Mouse (Mus musculus): Measurements from ENCODE around the gene Ucn2. TPM values are rescaled to one million over a fixed set of nuclear protein-coding genes. Genes with fewer than 3 reads are reported as not detected.

The Ucn2 gene
- polyA plus RNA-seq, 1 experiment from 2014 or later = not detected

DNA sequence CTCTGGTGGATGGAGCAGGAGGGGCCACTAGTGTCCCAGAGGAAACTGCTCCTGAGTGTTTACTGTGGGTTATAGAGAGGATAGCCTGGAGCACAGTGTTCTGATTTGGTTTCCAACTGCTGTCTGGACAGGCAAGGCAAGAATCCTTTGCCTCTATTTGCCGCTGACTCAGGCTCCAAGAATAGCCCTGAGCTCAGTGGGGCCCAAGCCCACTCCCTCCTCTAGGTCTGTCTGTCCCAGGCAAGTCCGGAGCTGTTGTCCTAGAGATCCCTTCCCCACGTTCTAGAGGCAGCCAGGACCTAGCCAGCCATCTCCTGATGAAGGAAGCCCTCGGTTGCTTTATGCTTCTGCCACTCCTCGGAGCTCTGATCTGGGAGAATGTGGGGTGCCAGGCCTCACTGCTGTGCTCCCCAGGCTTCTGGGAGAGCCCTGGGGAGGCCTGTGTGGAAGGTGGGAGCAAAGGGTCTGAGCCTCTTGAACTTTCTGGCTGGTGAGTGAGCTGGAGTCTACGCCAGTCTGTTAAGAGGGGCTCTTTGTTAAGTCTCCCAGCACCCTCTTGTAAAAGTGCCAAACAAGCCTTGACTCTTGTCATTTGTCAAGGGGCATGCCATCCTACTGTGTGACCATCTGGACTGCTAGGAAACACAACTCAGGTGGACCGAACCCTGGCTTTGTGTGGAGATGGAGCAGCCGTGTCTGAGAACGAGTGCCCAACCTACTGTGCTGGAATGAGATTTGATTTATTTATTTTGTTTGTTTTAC is 35.7 kb upstream of the Ucn2 start:
- ATAC-seq (ENCODE audit: low FRiP score, low TSS enrichment) (peak; percentile 41; the same call in 1 of the 2 replicates), DNase-seq (ENCODE audit: low spot score) (no peak)
- Histone ChIP-seq H3K4me2 (replicated peaks; ENCODE audit: low read depth) (no peak overlapping the region), H3K27me3 (ENCODE audit: control insufficient read depth, insufficient read depth, low read length) (no peaks in the 10 kb centered on the region), H3K9me3 (ENCODE audit: control insufficient read depth, low read length) (no peaks in the 10 kb centered on the region), H3K4me3 (ENCODE audit: low read depth, low read length) (no peak overlapping the region), H3K27ac (replicated peaks) (peak overlapping the region; percentile 84), H3K36me3 (ENCODE audit: control insufficient read depth, insufficient read depth, low read length) (peaks cover 31% of the 10 kb centered on the region), H3K4me1 (replicated peaks; ENCODE audit: control insufficient read depth, insufficient read depth) (no peaks in the 10 kb centered on the region), H3K9ac (ENCODE audit: low read length) (no peak overlapping the region)
- TF ChIP-seq EP300 (optimal IDR thresholded peaks at IDR 0.05) (no peak), CTCF (IDR thresholded peaks at IDR 0.05; ENCODE audit: low read depth) (peak; percentile 25; the same call in 1 of the 2 replicates)
- WGBS = 70% methylated on average over 9 of the region's 9 CpGs

DNA sequence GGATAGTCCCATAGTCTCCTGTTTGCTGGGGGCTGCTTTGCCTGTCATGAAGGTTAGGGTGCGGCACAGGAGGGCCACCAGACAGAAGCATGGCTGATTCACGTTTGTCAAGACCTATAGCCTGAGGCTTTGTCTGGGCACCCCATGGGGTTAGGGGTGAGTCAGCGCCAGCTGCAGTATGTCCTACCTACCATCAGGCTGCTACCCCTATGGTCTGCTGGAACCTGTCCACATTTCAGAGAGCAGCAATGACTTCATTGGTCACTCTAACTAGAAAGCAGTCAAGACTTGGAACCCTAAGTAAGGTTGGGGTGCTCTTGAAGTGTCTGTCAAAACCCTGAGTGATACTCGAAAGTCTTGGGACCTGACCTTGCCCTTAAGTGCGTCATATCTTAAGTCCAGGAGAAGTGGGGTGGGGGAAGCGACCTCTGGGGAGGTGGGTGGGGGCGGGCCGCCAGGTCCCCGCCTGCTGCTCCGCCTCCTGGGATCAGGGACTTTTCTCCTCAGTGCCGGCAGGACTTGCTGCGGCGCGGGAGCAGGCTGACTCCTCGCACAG is 32.7 kb upstream of the Ucn2 start, which contains the start of gene Col7a1:
TSS of gene Col7a1 (plus strand) at position 506 of the 556 bp plus-strand sequence.
- H3K4me1 ChIP-seq (replicated peaks; ENCODE audit: control insufficient read depth, insufficient read depth) = no peaks in the 10 kb centered on the region
- H3K4me2 ChIP-seq (replicated peaks; ENCODE audit: low read depth) = peak within 1 kb of the TSS; percentile 44
- WGBS = 10% methylated on average over 15 of the region's 15 CpGs
- H3K27ac ChIP-seq (replicated peaks) = no peak within 1 kb of the TSS
- TF ChIP-seq EP300 (optimal IDR thresholded peaks at IDR 0.05) (no peak), CTCF (IDR thresholded peaks at IDR 0.05; ENCODE audit: low read depth) (no peak)
- peak within 1 kb of the TSS; percentile 43; the same call in 1 of the 2 replicates for H3K9ac ChIP-seq (ENCODE audit: low read length)
- peaks cover 12% of the 10 kb centered on the region for H3K36me3 ChIP-seq (ENCODE audit: control insufficient read depth, insufficient read depth, low read length)
- no peaks in the 10 kb centered on the region for H3K27me3 ChIP-seq (ENCODE audit: control insufficient read depth, insufficient read depth, low read length)
- ATAC-seq (ENCODE audit: low FRiP score, low TSS enrichment) (no peak), DNase-seq (ENCODE audit: low spot score) (no peak)
- no peaks in the 10 kb centered on the region for H3K9me3 ChIP-seq (ENCODE audit: control insufficient read depth, low read length)
- H3K4me3 ChIP-seq (ENCODE audit: low read depth, low read length) = peak within 1 kb of the TSS; percentile 24; the same call in 1 of the 2 replicates

DNA sequence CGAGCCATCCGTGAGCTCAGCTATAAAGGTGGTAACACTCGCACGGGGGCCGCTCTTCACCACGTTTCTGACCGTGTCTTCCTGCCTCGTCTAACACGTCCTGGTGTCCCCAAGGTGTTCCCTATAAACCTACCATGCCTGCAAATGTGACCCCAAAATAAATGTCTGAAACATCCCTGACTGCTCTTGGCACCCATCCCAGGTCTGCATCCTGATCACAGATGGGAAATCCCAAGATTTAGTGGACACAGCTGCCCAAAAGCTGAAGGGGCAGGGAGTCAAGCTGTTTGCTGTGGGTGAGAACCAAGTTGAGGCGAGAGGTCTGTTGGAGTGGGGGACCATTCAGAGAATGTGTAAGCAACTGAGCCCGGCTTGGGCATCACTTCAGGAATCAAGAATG is 30.6 kb upstream of the Ucn2 start:
- H3K27ac ChIP-seq (replicated peaks) = no peak overlapping the region
- no peaks in the 10 kb centered on the region for H3K4me1 ChIP-seq (replicated peaks; ENCODE audit: control insufficient read depth, insufficient read depth)
- H3K9ac ChIP-seq (ENCODE audit: low read length) = no peak overlapping the region
- ATAC-seq (ENCODE audit: low FRiP score, low TSS enrichment) (no peak), DNase-seq (ENCODE audit: low spot score) (no peak)
- 85% methylated on average over 11 of the region's 11 CpGs for WGBS
- H3K36me3 ChIP-seq (ENCODE audit: control insufficient read depth, insufficient read depth, low read length) = no peaks in the 10 kb centered on the region
- no peak overlapping the region for H3K4me2 ChIP-seq (replicated peaks; ENCODE audit: low read depth)
- H3K9me3 ChIP-seq (ENCODE audit: control insufficient read depth, low read length) = no peaks in the 10 kb centered on the region
- H3K4me3 ChIP-seq (ENCODE audit: low read depth, low read length) = no peak overlapping the region
- no peak for TF ChIP-seq CTCF (IDR thresholded peaks at IDR 0.05; ENCODE audit: low read depth)
- no peaks in the 10 kb centered on the region for H3K27me3 ChIP-seq (ENCODE audit: control insufficient read depth, insufficient read depth, low read length)

DNA sequence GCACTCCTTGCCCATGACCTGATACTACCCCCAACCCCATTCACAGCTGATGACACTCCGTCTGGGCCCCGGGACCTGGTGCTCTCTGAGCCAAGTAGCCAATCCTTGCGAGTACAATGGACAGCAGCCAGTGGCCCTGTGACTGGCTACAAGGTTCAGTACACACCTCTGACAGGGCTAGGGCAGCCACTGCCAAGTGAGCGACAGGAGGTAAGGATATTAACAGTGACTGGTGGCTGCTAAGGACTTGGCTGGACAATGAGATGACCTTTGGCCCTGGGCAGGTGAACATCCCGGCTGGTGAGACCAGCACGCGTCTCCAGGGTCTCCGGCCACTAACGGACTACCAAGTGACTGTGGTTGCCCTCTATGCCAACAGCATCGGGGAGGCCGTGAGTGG is 30.0 kb upstream of the Ucn2 start:
- DNase-seq (ENCODE audit: low spot score) (no peak), ATAC-seq (ENCODE audit: low FRiP score, low TSS enrichment) (no peak)
- Histone ChIP-seq H3K4me1 (replicated peaks; ENCODE audit: control insufficient read depth, insufficient read depth) (no peaks in the 10 kb centered on the region), H3K4me3 (ENCODE audit: low read depth, low read length) (no peak overlapping the region), H3K9me3 (ENCODE audit: control insufficient read depth, low read length) (no peaks in the 10 kb centered on the region), H3K4me2 (replicated peaks; ENCODE audit: low read depth) (no peak overlapping the region), H3K36me3 (ENCODE audit: control insufficient read depth, insufficient read depth, low read length) (no peaks in the 10 kb centered on the region), H3K9ac (ENCODE audit: low read length) (no peak overlapping the region), H3K27me3 (ENCODE audit: control insufficient read depth, insufficient read depth, low read length) (no peaks in the 10 kb centered on the region), H3K27ac (replicated peaks) (no peak overlapping the region)
- TF ChIP-seq EP300 (optimal IDR thresholded peaks at IDR 0.05) = no peak
- no peak for TF ChIP-seq CTCF (IDR thresholded peaks at IDR 0.05; ENCODE audit: low read depth)
- WGBS = 89% methylated on average over 11 of the region's 11 CpGs

DNA sequence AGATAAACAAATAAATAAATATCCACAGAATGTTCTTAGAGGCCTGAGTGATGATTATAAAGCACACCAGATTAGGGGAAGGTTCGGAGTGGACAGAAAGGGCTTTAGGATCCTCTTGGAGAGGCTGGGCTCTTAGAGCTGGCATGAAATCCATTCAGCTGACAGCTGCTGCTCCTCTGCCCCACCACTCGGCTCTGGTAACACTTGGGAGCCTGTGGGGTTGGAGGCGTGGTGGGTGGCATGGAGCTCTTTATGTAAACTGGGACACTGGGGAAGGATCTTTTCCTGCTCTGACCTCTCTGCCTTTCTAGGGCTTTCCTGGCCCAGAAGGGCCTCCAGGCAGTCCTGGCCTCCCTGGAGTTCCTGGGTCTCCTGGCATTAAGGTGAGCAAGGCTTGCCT is 22.2 kb upstream of the Ucn2 start:
- 59% methylated on average over 3 of the region's 3 CpGs for WGBS
- no peaks in the 10 kb centered on the region for H3K36me3 ChIP-seq (ENCODE audit: control insufficient read depth, insufficient read depth, low read length)
- DNase-seq (ENCODE audit: low spot score) = no peak
- TF ChIP-seq EP300 (optimal IDR thresholded peaks at IDR 0.05) (no peak), CTCF (IDR thresholded peaks at IDR 0.05; ENCODE audit: low read depth) (no peak)
- no peaks in the 10 kb centered on the region for H3K27me3 ChIP-seq (ENCODE audit: control insufficient read depth, insufficient read depth, low read length)
- H3K4me1 ChIP-seq (replicated peaks; ENCODE audit: control insufficient read depth, insufficient read depth) = no peaks in the 10 kb centered on the region
- no peak overlapping the region for H3K4me2 ChIP-seq (replicated peaks; ENCODE audit: low read depth)
- no peak overlapping the region for H3K9ac ChIP-seq (ENCODE audit: low read length)
- no peak overlapping the region for H3K4me3 ChIP-seq (ENCODE audit: low read depth, low read length)
- no peaks in the 10 kb centered on the region for H3K9me3 ChIP-seq (ENCODE audit: control insufficient read depth, low read length)
- no peak for ATAC-seq (ENCODE audit: low FRiP score, low TSS enrichment)
- no peak overlapping the region for H3K27ac ChIP-seq (replicated peaks)

DNA sequence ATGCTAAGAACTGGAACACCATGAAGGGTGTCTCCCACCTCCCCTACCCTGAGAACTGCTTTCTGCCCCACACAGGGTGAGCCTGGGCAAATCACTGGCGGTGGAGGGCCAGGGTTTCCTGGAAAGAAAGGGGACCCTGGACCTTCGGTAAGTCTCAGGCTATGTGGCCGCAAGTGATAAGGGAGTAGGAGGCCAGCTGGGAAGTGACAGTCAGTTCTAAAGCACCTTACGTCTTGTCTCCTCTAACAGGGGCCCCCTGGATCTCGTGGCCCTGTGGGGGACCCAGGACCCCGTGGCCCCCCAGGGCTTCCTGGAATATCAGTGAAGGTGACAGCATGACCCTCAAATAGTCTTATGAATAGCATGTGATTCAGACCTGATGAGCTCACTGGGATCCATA is 21.5 kb upstream of the Ucn2 start:
- 80% methylated on average over 6 of the region's 6 CpGs for whole genome bisulfite sequencing
- no peaks in the 10 kb centered on the region for H3K9me3 ChIP-seq (ENCODE audit: control insufficient read depth, low read length)
- no peaks in the 10 kb centered on the region for H3K4me1 ChIP-seq (replicated peaks; ENCODE audit: control insufficient read depth, insufficient read depth)
- no peak overlapping the region for H3K9ac ChIP-seq (ENCODE audit: low read length)
- DNase-seq (ENCODE audit: low spot score) = no peak
- H3K27ac ChIP-seq (replicated peaks) = no peak overlapping the region
- TF ChIP-seq EP300 (optimal IDR thresholded peaks at IDR 0.05) = no peak
- no peak for TF ChIP-seq CTCF (IDR thresholded peaks at IDR 0.05; ENCODE audit: low read depth)
- ATAC-seq (ENCODE audit: low FRiP score, low TSS enrichment) = no peak
- no peak overlapping the region for H3K4me2 ChIP-seq (replicated peaks; ENCODE audit: low read depth)
- H3K27me3 ChIP-seq (ENCODE audit: control insufficient read depth, insufficient read depth, low read length) = no peaks in the 10 kb centered on the region
- no peaks in the 10 kb centered on the region for H3K36me3 ChIP-seq (ENCODE audit: control insufficient read depth, insufficient read depth, low read length)
- H3K4me3 ChIP-seq (ENCODE audit: low read depth, low read length) = no peak overlapping the region
